Mouse (Mus musculus): ENCODE results near the gene Tlk2. TPM values are rescaled to one million over a fixed set of nuclear protein-coding genes. Genes with fewer than 3 reads are reported as not detected.

Tlk2 gene
- polyA plus RNA-seq, 1 experiment from 2014 or later = 18.3 TPM

DNA sequence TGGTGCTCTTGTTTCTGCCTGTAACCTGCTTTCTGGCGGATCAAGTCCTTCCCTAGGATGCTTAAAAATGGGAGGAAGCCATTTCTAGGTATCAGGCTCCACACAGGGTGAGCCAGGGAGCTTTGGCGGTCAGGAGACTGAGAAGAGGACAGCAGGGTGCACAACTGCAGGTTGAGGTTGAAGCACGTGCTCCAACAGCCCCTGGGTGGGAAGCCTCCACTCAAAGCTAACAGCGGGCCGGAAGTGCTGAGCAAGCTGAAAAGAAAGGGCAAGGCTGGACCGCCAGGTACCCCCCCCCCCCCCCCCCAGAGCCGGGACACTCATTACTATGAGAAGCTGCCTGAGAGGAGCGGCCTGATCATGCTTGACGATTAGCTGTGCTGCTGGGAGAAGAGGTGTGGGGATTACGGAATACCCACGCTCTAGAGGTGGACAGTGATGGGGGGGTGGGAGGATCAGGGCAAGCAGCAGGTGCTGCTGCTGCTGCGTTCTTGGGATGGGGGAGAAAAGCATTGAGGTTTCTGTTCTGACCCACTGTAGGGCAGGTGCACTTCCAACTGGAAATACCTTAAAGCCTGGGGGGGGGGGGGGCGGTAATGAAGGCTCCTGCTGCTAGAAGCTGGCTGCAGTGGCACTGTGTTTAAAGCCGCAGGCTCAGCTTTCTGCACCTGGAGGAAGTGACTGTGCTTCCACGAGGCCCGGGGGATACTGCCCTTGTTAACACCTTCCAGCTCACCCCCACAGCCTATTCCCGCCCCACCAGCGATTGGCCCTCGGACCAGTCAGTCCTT lies 27.2 kb upstream of the Tlk2 start:
- 21% methylated on average over 19 of the region's 19 CpGs for WGBS
- DNase-seq (ENCODE audit: low spot score) = no peak
- Histone ChIP-seq H3K27ac (peak overlapping the region; percentile 22; the same call in 1 of the 2 replicates), H3K36me3 (no peaks in the 10 kb centered on the region), H3K27me3 (ENCODE audit: insufficient read depth, poor library complexity, severe bottlenecking) (no peaks in the 10 kb centered on the region), H3K4me1 (peaks cover 36% of the 10 kb centered on the region), H3K9me3 (no peaks in the 10 kb centered on the region), H3K4me3 (peak overlapping the region; percentile 24; the same call in 1 of the 2 replicates)

DNA sequence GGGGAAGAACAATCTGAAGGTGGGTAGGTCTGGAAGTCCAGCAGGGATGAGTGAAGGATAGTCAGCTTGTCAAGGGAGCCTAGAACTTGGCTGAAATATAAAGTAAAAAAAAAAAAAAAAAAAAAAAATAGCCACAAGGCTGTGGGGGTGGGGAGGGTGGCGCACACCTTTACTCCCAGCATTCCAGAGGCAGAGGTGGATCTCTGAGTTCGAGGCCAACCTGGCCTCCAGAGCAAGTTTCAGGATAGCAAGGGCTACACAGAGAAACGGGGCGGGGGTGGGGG lies 26.6 kb upstream of the Tlk2 start:
- H3K4me3 ChIP-seq = 0 out of 2 replicates have a peak overlapping the region, but pooled peaks have one; percentile 24
- no peak overlapping the region for H3K27ac ChIP-seq
- DNase-seq (ENCODE audit: low spot score) = no peak
- peaks cover 37% of the 10 kb centered on the region for H3K4me1 ChIP-seq
- H3K36me3 ChIP-seq = no peaks in the 10 kb centered on the region
- 52% methylated on average over 3 of the region's 4 CpGs for WGBS
- H3K27me3 ChIP-seq (ENCODE audit: insufficient read depth, poor library complexity, severe bottlenecking) = no peaks in the 10 kb centered on the region
- H3K9me3 ChIP-seq = no peaks in the 10 kb centered on the region

GRCm38 (mm10) chr11:105152357-105152899 lies 26.2 kb upstream of the Tlk2 start:
- Histone ChIP-seq H3K27me3 (ENCODE audit: insufficient read depth, poor library complexity, severe bottlenecking) (no peaks in the 10 kb centered on the region), H3K4me1 (peaks cover 40% of the 10 kb centered on the region), H3K27ac (peak overlapping the region; percentile 79; the same call in 1 of the 2 replicates), H3K4me3 (no peak overlapping the region), H3K9me3 (no peaks in the 10 kb centered on the region), H3K36me3 (no peaks in the 10 kb centered on the region)
- no peak for DNase-seq (ENCODE audit: low spot score)
- 73% methylated on average over 11 of the region's 11 CpGs for WGBS

DNA sequence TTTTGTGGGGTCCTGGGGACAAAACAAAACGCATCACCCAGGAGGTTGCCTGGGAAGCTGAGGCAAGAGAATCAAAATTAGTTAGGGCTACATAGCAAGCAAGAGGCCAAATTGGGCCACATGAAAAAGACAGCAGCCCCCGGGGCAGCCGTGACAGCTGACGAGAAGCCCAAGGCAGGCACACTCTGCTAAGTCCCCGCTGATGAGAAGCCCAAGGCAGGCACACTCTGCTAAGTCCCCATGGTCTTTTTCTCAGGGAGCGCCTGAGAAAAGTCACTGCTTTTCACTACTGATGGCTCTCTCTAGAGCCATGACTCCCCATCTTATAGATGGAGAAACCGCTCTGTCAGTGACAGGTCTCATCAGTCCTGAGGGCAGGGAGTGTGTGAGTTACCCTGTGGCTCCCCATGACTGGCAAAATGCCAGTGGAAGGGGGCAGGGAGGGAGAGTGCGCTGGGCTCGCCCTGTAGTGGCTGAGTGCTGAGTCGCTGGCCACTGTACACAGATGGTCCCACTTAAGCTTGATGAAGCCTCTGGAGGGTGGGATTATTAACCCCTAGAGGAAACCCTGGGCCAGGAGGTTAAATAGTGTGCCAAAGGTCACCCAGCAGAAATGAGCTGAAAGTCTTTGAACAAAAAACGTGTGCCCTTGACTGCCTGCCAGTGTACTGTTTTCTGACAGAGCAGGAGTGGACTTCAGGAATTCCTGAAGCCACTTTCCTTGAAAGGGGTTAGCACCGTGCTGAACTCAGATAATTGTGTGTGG lies 25.4 kb upstream of the Tlk2 start:
- H3K36me3 ChIP-seq = no peaks in the 10 kb centered on the region
- no peaks in the 10 kb centered on the region for H3K9me3 ChIP-seq
- H3K4me3 ChIP-seq = no peak overlapping the region; the same call in 1 of the 2 replicates
- H3K4me1 ChIP-seq = peaks cover 40% of the 10 kb centered on the region
- 23% methylated on average over 12 of the region's 12 CpGs for WGBS
- H3K27me3 ChIP-seq (ENCODE audit: insufficient read depth, poor library complexity, severe bottlenecking) = no peaks in the 10 kb centered on the region
- DNase-seq (ENCODE audit: low spot score) = no peak
- H3K27ac ChIP-seq = peak overlapping the region; percentile 79

GRCm38 (mm10) chr11:105155915-105156314 lies 22.7 kb upstream of the Tlk2 start:
- no peak for DNase-seq (ENCODE audit: low spot score)
- no peaks in the 10 kb centered on the region for H3K9me3 ChIP-seq
- 44% methylated on average over 4 of the region's 4 CpGs for WGBS
- peak overlapping the region; percentile 78; the same call in 1 of the 2 replicates for H3K27ac ChIP-seq
- H3K4me3 ChIP-seq = no peak overlapping the region
- H3K36me3 ChIP-seq = no peaks in the 10 kb centered on the region
- peaks cover 40% of the 10 kb centered on the region for H3K4me1 ChIP-seq
- H3K27me3 ChIP-seq (ENCODE audit: insufficient read depth, poor library complexity, severe bottlenecking) = no peaks in the 10 kb centered on the region

GRCm38 (mm10) chr11:105156748-105157267 lies 21.8 kb upstream of the Tlk2 start:
- H3K4me1 ChIP-seq = peaks cover 32% of the 10 kb centered on the region
- no peaks in the 10 kb centered on the region for H3K9me3 ChIP-seq
- no peak for DNase-seq (ENCODE audit: low spot score)
- WGBS = 62% methylated on average over 19 of the region's 19 CpGs
- H3K27me3 ChIP-seq (ENCODE audit: insufficient read depth, poor library complexity, severe bottlenecking) = no peaks in the 10 kb centered on the region
- H3K36me3 ChIP-seq = no peaks in the 10 kb centered on the region
- H3K4me3 ChIP-seq = peak overlapping the region; percentile 7; the same call in 1 of the 2 replicates
- peak overlapping the region; percentile 78 for H3K27ac ChIP-seq

DNA sequence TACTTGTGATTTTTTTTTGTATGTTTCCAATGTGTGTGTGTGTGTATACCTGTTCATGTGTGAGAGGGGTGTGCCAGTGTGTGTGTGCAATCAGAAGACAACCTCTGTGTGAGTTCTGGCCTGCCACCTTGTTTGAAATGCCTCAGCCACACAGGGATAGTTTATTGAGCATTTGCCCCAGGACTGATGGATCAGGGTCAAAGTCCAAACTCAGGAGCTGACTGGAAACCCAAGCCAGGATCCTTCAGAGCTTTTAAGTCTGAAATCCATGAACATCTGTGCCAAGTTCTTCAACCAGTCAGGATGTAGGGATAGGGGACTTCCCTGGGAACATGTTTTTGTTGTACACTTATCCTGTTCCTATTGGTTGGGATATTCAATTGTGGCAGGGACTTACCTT lies 20.6 kb upstream of the Tlk2 start:
- DNase-seq (ENCODE audit: low spot score) = no peak
- no peak overlapping the region for H3K27ac ChIP-seq
- peaks cover 23% of the 10 kb centered on the region for H3K4me1 ChIP-seq
- H3K27me3 ChIP-seq (ENCODE audit: insufficient read depth, poor library complexity, severe bottlenecking) = no peaks in the 10 kb centered on the region
- peaks cover 7% of the 10 kb centered on the region for H3K9me3 ChIP-seq
- no peaks in the 10 kb centered on the region for H3K36me3 ChIP-seq
- H3K4me3 ChIP-seq = no peak overlapping the region

- peaks cover 12% of the 10 kb centered on the region for H3K9me3 ChIP-seq
- WGBS = 56% methylated on average over 6 of the region's 6 CpGs
- H3K27me3 ChIP-seq (ENCODE audit: insufficient read depth, poor library complexity, severe bottlenecking) = peaks cover 5% of the 10 kb centered on the region
- H3K27ac ChIP-seq = no peak overlapping the region
- H3K4me1 ChIP-seq = peaks cover 11% of the 10 kb centered on the region; the same call in 1 of the 2 replicates
- no peak overlapping the region for H3K4me3 ChIP-seq
- no peak for DNase-seq (ENCODE audit: low spot score)
- no peaks in the 10 kb centered on the region for H3K36me3 ChIP-seq
Observed at GRCm38 (mm10) chr11:105159673-105160360, 18.8 kb upstream of the Tlk2 start.

DNA sequence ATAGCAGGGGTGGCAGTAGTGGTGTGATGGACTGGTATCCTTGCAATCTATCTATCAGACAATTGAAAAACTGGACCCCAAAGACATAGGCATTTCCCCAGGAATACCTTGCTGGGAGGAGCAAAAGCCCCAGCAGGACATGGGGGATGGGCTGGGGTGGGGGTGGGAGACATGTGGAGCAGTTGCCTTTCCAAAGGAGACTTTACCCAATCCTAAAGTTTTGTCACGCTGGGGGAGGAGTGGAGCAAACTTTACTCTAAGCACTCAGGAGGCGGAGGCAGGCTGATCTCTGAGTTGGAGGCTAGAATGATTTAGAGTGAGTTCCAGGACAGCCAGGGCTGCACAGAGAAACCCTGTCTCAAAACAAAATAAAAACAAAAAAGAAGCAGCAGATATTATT lies 17.2 kb upstream of the Tlk2 start:
- H3K4me1 ChIP-seq = peaks cover 9% of the 10 kb centered on the region; the same call in 1 of the 2 replicates
- 78% methylated on average over 2 of the region's 2 CpGs for WGBS
- H3K27me3 ChIP-seq (ENCODE audit: insufficient read depth, poor library complexity, severe bottlenecking) = peaks cover 21% of the 10 kb centered on the region
- H3K4me3 ChIP-seq = no peak overlapping the region
- H3K27ac ChIP-seq = no peak overlapping the region
- H3K36me3 ChIP-seq = 0 out of 2 replicates have a peak, but pooled peaks cover 4% of the 10 kb centered on the region
- peaks cover 25% of the 10 kb centered on the region for H3K9me3 ChIP-seq
- DNase-seq (ENCODE audit: low spot score) = no peak

DNA sequence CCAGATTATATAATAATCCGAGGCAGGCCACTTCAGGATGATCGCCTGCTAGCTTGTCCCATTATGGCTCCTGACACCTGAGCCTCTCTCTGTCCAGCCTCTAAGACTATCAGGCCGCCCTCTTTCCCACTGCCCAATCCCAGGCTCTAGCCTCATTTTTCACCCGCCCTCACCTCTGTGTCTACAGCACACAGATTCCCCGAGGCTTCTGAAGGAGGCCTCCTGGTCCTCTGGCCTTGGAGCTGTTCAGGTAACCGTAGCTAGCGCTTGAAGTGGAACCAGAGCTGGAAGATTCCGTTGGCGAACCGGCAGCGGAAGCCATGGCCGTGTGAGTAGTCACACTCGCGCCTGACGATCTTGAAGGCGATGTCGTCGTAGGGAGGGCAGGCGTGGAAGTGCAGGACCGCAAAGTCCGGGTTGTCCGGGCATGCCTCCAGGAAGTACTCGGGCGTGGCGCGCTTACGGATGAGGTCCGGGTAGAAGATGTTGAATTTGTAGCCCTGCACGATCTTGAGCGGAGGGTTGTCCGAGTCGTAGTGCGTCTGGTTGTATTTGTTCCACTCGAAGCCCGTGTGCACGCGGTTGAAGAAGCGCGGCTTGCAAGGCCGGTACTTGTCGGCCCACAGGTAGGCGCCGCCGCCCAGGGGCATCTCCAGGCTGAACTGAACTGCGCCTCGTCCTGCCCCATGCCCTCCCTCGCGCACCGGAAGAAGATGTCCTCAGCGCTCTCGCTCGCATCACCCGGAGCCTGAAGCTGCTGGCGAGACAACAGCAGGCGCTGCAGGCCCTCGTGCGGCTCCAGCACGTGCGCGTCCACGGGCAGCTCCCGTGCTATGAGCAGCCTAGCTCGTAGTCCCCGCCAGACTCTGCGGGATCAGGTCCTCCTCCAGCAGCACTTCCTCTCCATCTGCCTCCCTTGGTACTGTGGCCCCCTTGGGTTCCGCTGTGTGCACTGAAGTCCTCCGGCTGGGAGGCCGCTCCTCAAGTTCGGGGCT lies 13.8 kb upstream of the Tlk2 start:
- no peak for DNase-seq (ENCODE audit: low spot score)
- peaks cover 25% of the 10 kb centered on the region for H3K27me3 ChIP-seq (ENCODE audit: insufficient read depth, poor library complexity, severe bottlenecking)
- H3K4me3 ChIP-seq = peak overlapping the region; percentile 23; the same call in 1 of the 2 replicates
- H3K27ac ChIP-seq = no peak overlapping the region
- 0 out of 2 replicates have a peak, but pooled peaks cover 5% of the 10 kb centered on the region for H3K4me1 ChIP-seq
- 0 out of 2 replicates have a peak, but pooled peaks cover 4% of the 10 kb centered on the region for H3K36me3 ChIP-seq
- 71% methylated on average over 69 of the region's 69 CpGs for WGBS
- H3K9me3 ChIP-seq = peaks cover 25% of the 10 kb centered on the region

GRCm38 (mm10) chr11:105166780-105167179 lies 11.8 kb upstream of the Tlk2 start:
- Histone ChIP-seq H3K27ac (no peak overlapping the region), H3K27me3 (ENCODE audit: insufficient read depth, poor library complexity, severe bottlenecking) (peaks cover 25% of the 10 kb centered on the region), H3K36me3 (0 out of 2 replicates have a peak, but pooled peaks cover 4% of the 10 kb centered on the region), H3K4me1 (0 out of 2 replicates have a peak, but pooled peaks cover 5% of the 10 kb centered on the region), H3K9me3 (peaks cover 25% of the 10 kb centered on the region), H3K4me3 (no peak overlapping the region)
- 87% methylated on average over 10 of the region's 10 CpGs for WGBS
- DNase-seq (ENCODE audit: low spot score) = no peak
